Mouse (Mus musculus) monocyte, adult 2 months (primary cell): ENCODE measurements around the gene Kctd21.

ENCODE experiments used
- DNase-seq, 2 experiments: peaks; one replicate each; pipeline ENCODE4 v3.0.0; 2022; ENCODE audit warnings: low spot score in 2 of 2, low read depth in 1 of 2

The Kctd21 gene

DNA sequence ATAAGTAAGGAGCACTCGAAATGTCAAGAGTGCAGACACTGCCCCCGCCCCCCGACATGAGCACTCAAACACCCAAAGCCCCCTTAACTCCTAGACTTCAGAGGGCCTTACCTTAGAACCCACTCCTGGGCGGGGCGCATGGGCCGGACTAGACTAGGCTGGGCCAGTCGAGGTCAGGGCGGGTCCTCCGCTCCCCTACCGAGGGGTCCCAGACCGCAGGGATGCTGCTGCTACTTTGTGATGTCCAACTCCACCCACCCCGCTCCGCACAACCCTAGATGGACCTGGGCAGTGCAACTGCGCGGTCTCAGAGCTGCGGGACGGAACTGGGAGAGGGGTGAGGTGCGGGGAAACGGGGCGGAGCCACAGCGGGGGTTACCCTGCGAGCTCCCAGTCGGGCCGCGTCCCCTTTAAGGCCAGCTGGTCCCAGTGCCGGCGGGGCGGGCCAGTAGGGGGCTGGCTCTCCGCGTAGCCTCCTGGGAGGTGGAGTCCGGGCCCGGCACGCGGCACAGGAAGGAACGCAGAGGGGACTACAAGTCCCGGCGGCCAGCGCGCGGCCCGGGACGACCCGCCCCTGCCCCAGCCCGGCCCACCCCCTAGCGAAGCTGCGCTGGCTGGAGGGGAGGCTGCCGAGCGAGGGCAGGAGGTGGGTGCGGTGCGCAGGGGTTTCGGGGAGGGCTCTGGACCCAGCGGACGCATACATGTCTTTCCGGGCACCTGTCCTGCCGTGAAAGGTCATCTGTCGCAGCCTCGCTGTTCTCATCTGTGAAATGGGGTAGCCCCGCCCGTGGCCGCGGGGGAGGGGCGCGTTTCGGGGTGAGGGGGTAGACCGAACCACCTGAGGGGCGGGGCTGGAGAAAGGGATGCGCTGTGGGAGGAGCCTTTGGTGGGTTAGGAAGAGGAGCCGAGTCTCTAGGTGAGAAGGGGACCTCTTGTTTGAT, at the start of gene Kctd21, which contains the start of gene Usp35:
Gene Kctd21, plus strand, starts transcription at position 602 of the 941 bp plus-strand sequence.
Gene Usp35, minus strand, starts transcription at position 295 of the 941 bp plus-strand sequence.
- peak; percentile 71 to 85 for DNase-seq

DNA sequence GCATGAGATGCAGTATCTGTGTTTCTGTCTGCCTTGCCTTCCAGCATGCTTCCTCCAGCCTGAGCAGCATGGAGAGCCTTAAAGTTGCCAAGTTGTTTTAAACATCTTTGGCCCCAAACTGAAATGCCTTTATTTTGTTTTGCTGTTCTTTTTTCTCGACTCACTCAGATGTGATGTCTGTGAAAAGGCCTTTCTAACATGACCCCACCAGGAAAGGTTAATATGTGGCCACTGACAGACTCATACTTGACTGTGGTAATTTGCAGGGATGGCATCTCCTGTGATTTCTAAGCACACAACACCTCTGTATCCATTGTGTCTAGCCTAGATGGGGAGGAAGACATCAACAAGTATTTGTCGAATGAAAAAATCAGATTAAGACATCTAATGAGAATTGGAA, 35.1 kb upstream of the Kctd21 start:
- DNase-seq = no peak

DNA sequence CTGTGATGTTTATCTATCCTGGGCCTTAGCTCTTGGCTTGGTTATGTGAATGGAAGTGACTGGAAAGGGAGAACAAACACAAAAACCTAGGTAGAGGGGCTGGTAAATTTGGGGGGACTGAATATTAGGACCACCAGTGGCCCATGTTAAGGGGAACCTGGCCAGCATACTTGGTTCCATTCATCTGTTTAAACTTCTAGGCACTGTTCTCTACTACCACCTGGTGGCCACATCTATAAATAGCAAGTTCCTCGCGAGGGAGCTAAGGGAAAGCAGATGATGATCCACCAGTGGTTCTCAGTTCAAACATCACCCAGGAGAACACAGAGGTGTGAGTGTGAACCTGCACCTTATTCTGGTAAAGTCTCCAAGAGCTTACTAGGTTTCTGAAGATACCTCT, 34.7 kb upstream of the Kctd21 start:
- DNase-seq = peak in 1 of 2 experiments; percentile 35

DNA sequence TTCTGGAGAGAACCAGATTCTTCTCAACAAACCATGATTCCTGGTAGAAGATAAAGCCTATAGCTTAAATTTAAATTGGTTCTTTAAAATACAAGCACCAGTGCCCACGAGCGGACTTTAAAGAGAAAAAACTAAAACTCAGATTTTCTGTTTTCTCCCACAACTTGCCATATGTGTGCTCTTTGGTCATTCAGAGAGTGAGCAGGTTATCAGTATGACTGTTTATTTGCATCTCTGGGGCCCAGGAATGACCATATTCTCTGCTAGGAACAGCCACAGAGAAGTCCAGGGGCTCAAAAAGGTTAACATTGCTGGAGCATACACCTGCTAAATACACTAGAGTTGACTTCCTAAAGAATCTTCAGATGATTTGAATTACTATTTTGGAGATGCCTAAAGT, 33.8 kb upstream of the Kctd21 start:
- no peak for DNase-seq

DNA sequence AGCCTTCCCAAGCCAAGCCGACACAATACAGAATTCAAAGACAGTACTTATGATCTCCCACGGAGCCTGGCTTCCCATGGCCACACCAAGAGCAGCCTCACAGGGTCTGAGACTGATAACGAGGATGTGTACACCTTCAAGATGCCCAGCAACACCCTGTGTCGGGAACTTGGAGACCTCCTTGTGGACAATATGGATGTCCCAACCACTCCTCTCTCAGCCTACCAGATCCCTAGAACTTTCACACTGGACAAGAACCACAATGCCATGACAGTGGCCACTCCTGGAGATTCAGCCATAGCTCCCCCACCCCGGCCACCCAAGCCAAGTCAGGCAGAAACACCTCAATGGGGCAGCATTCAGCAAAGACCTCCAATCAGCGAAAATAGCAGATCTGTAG, 33.2 kb upstream of the Kctd21 start:
- DNase-seq = no peak

DNA sequence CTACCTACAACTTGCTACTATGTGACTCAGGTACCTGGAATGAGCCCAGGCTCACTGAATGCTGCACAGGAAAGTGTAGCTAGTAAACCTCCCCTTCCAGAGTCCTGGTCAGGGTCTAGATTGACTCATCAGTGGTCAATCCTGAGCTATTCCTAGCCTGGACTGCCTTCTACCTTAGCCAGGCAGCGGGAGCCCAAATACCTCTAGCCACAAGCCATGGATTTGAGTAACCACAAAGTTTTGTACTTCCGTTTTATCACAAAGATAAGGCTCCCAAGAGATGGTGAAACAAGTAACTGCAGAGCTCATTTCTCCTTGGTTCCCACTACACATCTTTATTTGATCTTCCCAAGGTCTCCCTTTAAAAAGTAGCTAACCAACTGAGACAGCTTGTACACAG, 31.2 kb upstream of the Kctd21 start:
- no peak for DNase-seq

DNA sequence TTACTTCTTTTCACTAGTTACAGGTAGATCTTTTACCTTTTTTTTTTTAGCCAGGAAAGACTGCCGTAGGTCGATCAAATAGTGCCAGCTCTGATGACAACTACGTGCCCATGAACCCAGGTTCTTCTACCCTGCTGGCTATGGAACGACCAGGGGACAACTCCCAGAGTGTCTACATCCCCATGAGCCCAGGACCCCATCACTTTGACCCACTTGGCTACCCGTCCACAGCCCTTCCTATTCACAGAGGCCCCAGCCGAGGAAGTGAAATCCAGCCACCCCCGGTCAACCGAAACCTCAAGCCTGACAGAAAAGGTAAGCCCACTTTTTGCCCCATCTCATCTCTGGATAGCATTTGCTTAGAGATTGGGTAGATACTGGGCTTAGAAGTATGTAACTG, 30.8 kb upstream of the Kctd21 start:
- DNase-seq = no peak

DNA sequence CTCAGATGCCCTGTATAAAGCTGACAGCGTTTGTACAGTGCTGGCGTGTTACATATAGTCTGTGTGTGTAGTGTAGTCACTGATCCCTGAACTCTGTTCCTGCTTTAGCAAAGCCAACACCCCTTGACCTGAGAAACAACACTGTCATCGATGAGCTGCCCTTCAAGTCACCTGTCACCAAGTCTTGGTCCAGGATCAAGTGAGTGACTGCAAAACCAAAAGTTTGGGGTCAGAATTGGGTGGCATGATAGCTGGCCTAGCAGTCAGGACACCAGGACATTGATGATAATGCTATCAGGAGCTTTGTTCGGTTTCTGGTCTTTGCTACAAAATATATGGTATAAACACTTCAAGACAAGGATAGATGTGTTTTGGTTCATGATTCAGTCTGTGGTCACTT, 29.9 kb upstream of the Kctd21 start:
- no peak for DNase-seq

DNA sequence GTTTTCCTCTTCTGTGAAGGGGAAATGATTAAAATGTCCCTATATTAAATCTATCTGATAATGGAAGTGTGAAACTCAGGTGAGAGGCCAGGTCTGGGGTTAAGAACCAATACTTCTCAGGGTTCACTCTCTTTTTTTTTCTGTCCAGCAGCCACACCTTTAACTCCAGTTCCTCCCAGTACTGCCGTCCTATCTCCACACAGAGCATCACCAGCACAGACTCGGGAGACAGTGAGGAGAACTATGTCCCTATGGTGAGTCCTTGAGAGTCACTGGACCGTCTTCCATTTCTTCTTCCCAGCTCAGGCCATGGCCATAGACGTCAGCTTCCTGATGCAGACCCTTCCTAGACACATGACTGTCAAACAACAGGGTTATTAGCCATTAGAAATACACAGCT, 29.3 kb upstream of the Kctd21 start:
- no peak for DNase-seq

DNA sequence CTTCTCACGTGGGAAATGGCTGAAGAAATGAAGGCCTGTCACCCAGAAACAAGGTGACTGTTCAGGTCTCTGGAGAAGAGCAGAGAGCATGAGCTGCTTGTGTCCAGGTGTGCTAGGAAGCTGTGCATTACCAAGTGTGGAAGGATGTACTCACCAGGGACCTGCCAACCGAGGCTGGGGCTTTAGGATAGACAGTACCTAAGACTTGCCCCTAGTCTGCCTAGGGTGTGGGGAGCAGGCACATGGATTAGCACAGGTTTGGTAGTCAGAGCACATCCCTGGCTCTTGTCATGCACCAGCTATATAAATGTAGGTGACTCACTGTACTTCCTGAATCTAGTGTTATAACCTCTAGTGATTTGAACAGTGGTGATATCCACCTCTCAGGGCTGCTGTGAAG, 28.5 kb upstream of the Kctd21 start:
- no peak for DNase-seq

DNA sequence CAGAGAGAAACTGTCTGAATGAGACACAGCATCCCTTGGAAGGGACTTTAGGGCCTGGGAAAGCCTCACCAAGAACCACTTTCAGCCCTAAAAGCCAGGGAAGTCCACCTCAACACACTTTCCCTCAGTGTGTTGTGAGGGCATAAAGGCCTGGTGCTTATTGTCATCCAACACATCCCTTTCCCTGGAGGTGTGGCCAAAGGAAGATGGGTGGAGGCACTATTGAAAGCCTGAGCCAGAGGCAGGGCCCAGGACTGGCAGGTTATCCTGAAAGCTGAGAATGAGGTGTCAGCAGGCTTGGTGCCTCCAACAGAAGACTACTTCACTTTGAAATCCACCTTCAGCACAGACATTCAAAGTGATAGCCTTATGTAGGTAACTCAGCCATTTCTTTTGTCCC, 27.7 kb upstream of the Kctd21 start:
- no peak for DNase-seq

DNA sequence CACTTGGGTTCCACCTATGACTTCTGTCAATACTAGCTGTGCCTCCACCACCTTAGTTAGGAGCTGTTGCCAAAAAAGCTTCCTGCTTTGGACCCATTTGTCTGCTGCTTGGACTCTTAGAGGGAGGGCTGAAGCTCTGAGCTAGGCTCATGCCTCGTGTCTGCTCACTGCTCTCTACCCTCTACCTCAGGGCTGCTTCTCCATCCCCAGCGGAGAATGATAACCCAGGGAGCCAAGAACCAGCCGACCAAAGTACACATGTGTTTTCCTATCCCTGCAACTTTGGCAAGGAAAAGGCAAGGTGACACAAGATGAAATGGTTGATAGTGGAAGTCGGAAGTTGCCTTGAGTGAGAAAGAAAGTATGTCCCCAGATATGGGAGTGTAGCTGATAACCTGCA, 26.9 kb upstream of the Kctd21 start:
- no peak for DNase-seq

DNA sequence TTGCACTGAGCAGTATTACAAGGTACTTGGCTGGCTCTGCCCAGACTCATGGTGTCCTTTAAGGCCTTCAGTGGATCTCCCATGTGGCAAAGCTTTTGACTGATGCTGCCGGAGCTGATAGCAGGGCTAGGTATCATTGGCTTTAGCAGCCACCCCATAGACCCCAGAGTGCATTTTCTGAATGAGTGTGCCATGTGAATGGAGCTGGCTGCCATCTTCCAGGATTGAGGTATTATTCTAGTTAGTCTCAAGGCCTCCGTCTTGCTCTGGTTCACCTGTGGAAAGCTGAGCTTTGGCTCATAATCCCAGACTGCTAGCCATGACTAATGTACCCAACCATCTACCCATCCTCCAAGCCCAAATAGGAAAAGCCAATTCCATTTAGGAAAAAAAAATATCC, 25.3 kb upstream of the Kctd21 start:
- no peak for DNase-seq

DNA sequence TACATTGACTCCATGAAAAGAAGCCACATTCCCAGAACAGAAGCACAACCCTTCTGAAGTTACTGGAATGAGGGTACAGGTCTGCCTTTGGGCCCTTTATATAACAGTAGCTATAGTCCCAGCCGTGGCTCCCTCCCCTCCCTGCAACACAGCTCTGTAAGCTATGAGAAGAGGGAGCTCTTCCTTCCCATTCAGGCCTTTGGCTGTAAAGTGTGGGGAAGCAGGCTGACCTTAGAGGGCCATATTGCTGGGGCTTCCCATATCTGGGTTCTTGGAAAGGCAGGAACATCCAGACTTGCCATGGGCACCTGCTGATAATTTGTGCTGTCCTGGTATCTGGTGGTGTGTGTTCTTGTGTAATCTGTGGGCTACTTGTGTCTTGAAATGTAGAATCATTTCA, 24.6 kb upstream of the Kctd21 start:
- no peak for DNase-seq

DNA sequence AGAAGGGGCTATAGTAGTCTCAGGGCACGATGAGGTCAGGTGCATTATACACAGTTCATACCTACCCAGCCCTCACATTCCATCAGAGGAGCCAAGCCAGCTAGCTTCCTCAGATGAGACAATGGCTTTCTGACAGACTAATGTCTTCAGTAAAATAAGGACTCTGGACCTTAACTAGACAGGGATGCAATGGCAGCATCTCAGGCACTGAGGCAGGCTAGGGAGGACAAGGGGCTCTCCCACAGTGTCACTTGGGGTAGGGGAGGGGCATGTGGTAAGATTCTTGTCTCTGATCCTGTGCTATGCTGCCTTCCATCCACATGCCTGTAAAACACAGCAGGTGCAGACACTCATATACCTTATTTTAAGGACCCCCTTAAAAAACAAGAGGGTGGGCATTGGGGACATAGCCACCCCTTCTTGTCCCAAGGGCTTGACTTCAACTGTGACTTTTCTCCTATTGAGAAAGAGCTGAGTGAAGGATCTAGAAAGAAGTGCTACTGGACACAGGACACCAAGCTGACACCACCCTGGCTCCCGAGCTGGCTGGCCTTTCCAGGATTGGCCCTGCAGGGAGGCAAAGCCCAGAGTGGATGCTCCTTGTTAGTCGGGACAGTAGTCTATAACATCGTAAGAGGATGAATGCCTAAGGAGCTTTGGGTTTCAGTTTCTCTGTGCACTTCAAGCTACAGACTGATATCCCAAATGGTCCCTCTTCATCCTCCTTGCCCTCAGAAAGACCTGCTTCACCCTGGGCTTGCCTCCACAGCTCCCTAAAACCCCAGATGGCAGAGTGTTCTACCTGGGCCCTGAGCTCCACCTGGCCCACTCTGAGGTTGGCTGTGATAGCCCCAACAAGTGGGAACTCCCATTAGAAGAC, 22.4 kb upstream of the Kctd21 start:
- no peak for DNase-seq

DNA sequence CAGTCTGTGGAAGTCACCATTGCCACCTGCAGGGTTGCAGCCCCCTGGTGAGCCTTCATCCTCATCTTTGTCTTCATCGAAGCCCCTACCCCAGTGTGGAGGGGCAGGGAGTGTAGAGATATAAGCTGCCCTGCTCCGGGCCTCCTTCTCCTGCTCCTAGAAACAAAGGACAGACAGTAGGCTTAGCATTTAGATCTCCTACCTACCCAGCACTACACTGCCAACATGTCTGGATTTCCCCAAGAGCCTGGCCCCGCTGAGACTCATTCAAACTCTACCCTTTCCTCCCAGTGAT, 21.8 kb upstream of the Kctd21 start:
- no peak for DNase-seq

DNA sequence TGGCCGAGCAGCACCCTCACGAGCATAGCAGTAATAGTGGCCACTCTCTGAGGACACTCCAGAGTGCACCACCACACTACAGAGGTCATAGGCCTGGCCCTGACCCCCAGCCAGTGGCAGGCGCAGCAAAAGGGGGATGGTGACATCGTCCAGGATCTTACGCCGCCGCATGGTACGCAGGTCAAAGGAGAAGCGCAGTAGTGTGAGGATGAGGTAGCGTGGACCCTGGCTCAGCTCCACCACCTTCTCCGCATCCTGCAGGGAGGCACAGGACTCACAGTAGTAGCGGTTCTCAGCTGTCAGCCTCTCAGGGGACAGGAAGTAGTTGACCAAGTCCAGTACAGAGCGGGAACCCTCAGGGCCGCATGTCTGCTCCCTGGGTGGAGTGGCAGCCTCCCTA, 20.5 kb upstream of the Kctd21 start:
- no peak for DNase-seq

DNA sequence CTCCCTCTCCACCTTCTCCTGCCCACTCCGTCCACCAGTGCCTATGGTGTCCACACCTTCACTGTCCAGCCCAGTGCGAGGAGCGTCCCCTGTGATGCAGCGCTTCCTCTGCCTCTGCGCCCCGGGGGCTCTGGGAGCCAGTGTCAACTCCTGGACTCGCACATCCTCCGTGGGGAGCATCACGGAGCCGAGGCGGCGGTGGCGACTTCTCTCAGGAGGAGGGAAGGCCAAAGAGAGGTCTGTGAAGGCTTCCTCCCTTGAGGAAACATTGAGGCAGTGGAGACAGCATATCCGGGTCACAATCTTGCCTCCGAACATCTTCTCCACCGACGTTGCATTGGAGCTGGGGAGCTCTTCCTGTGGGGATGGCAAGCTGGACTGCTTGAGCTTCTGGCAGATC, 19.9 kb upstream of the Kctd21 start:
- DNase-seq = no peak

DNA sequence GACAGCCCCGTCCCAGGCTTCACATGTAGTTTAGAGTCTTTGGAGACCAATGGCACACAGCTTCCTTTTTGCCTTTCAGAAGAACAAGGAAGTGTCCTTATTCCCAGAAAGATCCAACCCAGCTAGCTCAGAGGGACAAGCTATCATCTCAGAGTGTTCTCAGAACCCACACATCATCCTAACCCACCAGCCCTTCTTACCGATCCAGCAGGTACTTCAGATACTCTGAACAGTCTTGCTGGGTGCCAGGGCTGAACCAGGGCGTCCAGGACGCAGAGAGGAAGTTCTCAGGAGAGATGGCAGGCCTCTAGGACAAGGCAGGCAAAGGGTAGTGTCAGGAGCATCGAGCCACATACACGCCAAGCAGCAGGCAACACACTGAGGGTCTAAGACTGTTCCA, 19.3 kb upstream of the Kctd21 start:
- no peak for DNase-seq

DNA sequence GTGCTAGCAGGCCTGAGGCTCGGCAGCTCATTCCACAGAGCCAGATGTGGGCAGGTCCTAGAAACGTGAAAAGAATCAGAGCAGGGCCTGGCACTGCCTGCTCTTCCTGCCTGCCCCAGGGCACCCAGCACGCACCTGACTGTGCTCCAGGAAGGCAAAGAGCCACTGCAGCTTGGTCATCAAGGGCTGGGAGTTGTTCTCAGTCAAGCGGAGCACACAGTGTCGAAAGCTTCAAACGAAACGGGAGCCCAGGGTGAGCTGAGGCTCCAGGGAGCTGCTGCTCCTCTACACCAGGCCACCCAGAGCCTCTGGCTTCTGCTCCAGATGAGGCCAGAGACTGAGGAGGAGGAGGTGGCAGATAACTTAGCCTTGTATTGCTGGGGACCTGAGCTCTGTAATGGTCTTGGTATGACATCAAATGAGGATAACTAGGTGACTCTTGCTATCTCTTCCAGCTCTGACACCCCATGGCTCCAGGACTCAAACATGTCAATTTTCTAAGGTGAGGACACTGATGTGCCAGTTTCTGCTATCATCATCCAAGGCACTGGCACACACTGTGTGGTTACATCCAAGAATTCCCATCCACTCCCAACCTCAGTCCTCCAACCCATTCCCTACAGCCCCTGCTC, 18.6 kb upstream of the Kctd21 start:
- DNase-seq = no peak

DNA sequence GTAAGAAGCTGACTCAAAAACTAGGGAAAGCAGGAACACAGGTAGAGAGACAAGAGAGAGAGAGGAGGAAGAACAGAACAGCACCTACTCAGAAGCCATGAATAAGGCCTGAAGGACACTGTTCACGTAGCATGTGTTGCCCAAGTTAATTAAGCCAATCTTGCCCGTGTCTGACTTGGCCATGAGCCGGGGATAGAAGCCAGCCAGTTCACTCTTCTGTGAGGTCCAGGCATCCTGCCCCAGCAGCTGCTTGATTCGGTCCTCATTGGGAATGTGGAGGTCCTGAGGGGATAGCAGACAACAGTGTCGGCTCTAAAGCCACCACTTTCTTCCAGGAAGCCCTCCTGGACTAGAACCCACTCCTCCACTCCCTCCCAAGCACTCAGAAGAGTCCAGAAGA, 17.5 kb upstream of the Kctd21 start:
- no peak for DNase-seq

DNA sequence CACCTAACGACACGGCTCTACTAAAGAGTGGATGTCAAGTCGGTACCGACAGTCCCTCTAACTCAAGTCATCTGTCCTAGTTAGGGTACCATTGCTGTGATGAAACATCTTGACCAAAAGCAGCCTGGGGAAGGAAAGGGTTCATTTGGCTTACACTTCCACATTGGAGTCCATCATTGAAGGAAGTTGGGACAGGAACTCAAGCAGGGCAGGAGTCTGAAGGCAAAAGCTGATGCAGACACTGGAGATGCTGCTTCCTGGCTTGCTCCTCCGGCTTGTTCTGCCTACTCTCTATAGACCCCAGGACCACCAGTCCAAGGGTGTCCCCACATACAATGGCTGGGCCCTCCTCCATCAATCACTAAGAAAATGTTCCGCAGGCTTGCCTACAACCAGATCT, 16.5 kb upstream of the Kctd21 start:
- no peak for DNase-seq
